Mouse (Mus musculus): ENCODE measurements around the gene Dync1i2.

- TF ChIP-seq POLR2A (IDR thresholded peaks at IDR 0.05; ENCODE audit: control insufficient read depth, low read depth, low read length) (no peak), CTCF (IDR thresholded peaks at IDR 0.05; ENCODE audit: control insufficient read depth, insufficient read depth, insufficient replicate concordance, low read depth, low read length) (no peak)
These were observed 93.3 kb downstream of the Dync1i2 start for GRCm38 (mm10) chr2:71304821-71305220.
